ENCODE assay signal across 9 mouse cellular contexts in the genomic region with DNA sequence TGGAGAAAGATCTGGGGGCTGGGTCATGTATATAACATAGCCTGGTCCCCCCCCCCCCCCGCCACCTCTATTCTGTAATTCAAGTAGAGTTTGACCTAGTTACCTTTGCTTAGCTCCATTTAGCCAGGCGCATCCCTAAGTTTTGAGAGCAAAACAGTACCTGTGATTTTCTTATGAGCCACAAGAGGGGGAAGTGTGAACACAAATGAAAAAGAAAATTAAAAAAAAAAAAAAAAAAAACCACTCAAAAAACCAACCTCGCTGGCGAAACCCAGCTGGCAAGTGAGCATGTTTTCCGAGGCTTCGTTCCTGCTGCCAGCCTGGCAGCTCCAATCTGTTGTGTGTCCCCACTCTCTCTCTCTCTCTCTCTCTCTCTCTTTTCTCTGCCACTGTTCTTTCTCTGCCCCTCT.
DNase-seq lines count a peak whose midpoint lies in the region; ATAC-seq lines count a peak whose summit lies in the region.
"Had no signal": no experiment of that assay in that cellular context is flagged by ENCODE, and none has a peak within 500 bp of the region (broad histone marks: within the 10 kb centered on the region; RNA-seq: fewer than 3 reads in every experiment).

No protein-coding gene starts in this region.

- WGBS in liver, embryonic 16.5 days (ENCODE audit: insufficient replicate concordance): 15% methylated on average over 6 of the region's 6 CpGs
- 42% methylated on average over 6 of the region's 6 CpGs for WGBS in liver, embryonic 12.5 days (ENCODE audit: insufficient replicate concordance)
- 17% methylated on average over 6 of the region's 6 CpGs for WGBS in embryonic facial prominence, embryonic 14.5 days
- WGBS in intestine, embryonic 15.5 days: 18% methylated on average over 6 of the region's 6 CpGs

- no peaks in the 10 kb centered on the region for H3K4me1 ChIP-seq in liver, embryonic 16.5 days (ENCODE audit: control insufficient read depth, low read depth, low read length)
- no peaks in the 10 kb centered on the region for H3K4me1 ChIP-seq in liver, embryonic 12.5 days
- H3K4me1 ChIP-seq in embryonic facial prominence, embryonic 14.5 days (ENCODE audit: control insufficient read depth, insufficient read depth, low read length): no peaks in the 10 kb centered on the region
- H3K4me1 ChIP-seq in intestine, embryonic 15.5 days (replicated peaks): 0 out of 2 replicates have a peak, but pooled peaks cover 5% of the 10 kb centered on the region

- H3K4me3 ChIP-seq in liver, embryonic 16.5 days (ENCODE audit: low read depth, low read length): no peak overlapping the region
- H3K4me3 ChIP-seq in liver, embryonic 12.5 days: no peak overlapping the region
- H3K4me3 ChIP-seq in embryonic facial prominence, embryonic 14.5 days (ENCODE audit: low read depth, low read length): no peak overlapping the region
- no peak overlapping the region for H3K4me3 ChIP-seq in intestine, embryonic 15.5 days (replicated peaks)
- H3K4me3 ChIP-seq: midbrain, embryonic 12.5 days had no signal

- H3K4me2 ChIP-seq in liver, embryonic 16.5 days (ENCODE audit: low read depth, low read length): peak overlapping the region; percentile 34; the same call in 1 of the 2 replicates
- no peak overlapping the region; the same call in 1 of the 2 replicates for H3K4me2 ChIP-seq in liver, embryonic 12.5 days
- H3K4me2 ChIP-seq in embryonic facial prominence, embryonic 14.5 days (ENCODE audit: low read depth, low read length): peak overlapping the region; percentile 35; the same call in 1 of the 2 replicates
- H3K4me2 ChIP-seq in intestine, embryonic 15.5 days (replicated peaks): 0 out of 2 replicates have a peak overlapping the region, but pooled peaks have one; percentile 36
- H3K4me2 ChIP-seq: midbrain, embryonic 12.5 days had no signal

- no peak overlapping the region for H3K27ac ChIP-seq in liver, embryonic 16.5 days (ENCODE audit: low read length)
- H3K27ac ChIP-seq in liver, embryonic 12.5 days: no peak overlapping the region
- no peak overlapping the region for H3K27ac ChIP-seq in embryonic facial prominence, embryonic 14.5 days (replicated peaks; ENCODE audit: low read depth, low read length)
- H3K27ac ChIP-seq in intestine, embryonic 15.5 days: no peak overlapping the region
- H3K27ac ChIP-seq: midbrain, embryonic 12.5 days had no signal

- ATAC-seq in liver, embryonic 16.5 days (ENCODE audit: low read depth): no peak
- ATAC-seq in liver, embryonic 12.5 days: no peak
- no peak for ATAC-seq in embryonic facial prominence, embryonic 14.5 days (ENCODE audit: low read depth)
- no peak for ATAC-seq in intestine, embryonic 15.5 days

- no peaks in the 10 kb centered on the region for H3K9me3 ChIP-seq in liver, embryonic 16.5 days (replicated peaks; ENCODE audit: control insufficient read depth, low read length)
- H3K9me3 ChIP-seq in liver, embryonic 12.5 days (replicated peaks): no peaks in the 10 kb centered on the region
- no peaks in the 10 kb centered on the region for H3K9me3 ChIP-seq in embryonic facial prominence, embryonic 14.5 days (ENCODE audit: control insufficient read depth, low read length)
- no peaks in the 10 kb centered on the region for H3K9me3 ChIP-seq in intestine, embryonic 15.5 days
- H3K9me3 ChIP-seq: midbrain, embryonic 12.5 days had no signal

- H3K27me3 ChIP-seq in liver, embryonic 16.5 days (ENCODE audit: control insufficient read depth, insufficient read depth, low read depth, low read length): no peaks in the 10 kb centered on the region
- H3K27me3 ChIP-seq in liver, embryonic 12.5 days (replicated peaks): no peaks in the 10 kb centered on the region
- H3K27me3 ChIP-seq in embryonic facial prominence, embryonic 14.5 days (replicated peaks; ENCODE audit: control insufficient read depth, insufficient read depth, low read length): no peaks in the 10 kb centered on the region
- no peaks in the 10 kb centered on the region for H3K27me3 ChIP-seq in intestine, embryonic 15.5 days (replicated peaks)
- H3K27me3 ChIP-seq: midbrain, embryonic 12.5 days had no signal

- H3K9ac ChIP-seq in liver, embryonic 16.5 days (ENCODE audit: low read depth, low read length): no peak overlapping the region
- no peak overlapping the region for H3K9ac ChIP-seq in liver, embryonic 12.5 days
- H3K9ac ChIP-seq in embryonic facial prominence, embryonic 14.5 days (ENCODE audit: low read depth, low read length): no peak overlapping the region
- no peak overlapping the region for H3K9ac ChIP-seq in intestine, embryonic 15.5 days
- H3K9ac ChIP-seq: midbrain, embryonic 12.5 days had no signal

- H3K36me3 ChIP-seq in liver, embryonic 16.5 days (ENCODE audit: control insufficient read depth, insufficient read depth): no peaks in the 10 kb centered on the region
- no peaks in the 10 kb centered on the region for H3K36me3 ChIP-seq in liver, embryonic 12.5 days
- no peaks in the 10 kb centered on the region for H3K36me3 ChIP-seq in embryonic facial prominence, embryonic 14.5 days (ENCODE audit: control insufficient read depth, insufficient read depth, low read length)
- no peaks in the 10 kb centered on the region for H3K36me3 ChIP-seq in intestine, embryonic 15.5 days
- H3K36me3 ChIP-seq: midbrain, embryonic 12.5 days had no signal

- DNase-seq in adrenal gland, postnatal 14 days: peak; percentile 47
- DNase-seq in embryonic facial prominence, embryonic 14.5 days (ENCODE audit: low spot score): peak; percentile 84
- peak; percentile 4 for DNase-seq in lung, postnatal 14 days
- DNase-seq in B cell, adult 2 months: no peak
- DNase-seq in thymus, postnatal 10 days (ENCODE audit: low spot score in 2 of 2): no peak

Comparison
In these comparisons a context has a peak if more than half of its experiments do, and no peak if none do; other contexts are left out.
1. DNase-seq: peak in adrenal gland, postnatal 14 days (single experiment), embryonic facial prominence, embryonic 14.5 days (single experiment) and lung, postnatal 14 days (single experiment); none in B cell, adult 2 months (0 of 2) and thymus, postnatal 10 days (0 of 2).